Mouse (Mus musculus) CH12.LX (cell line): Measurements from ENCODE around the gene 4921517D22Rik. TPM values are rescaled to one million over a fixed set of nuclear protein-coding genes. Genes with fewer than 3 reads are reported as not detected.

Experiments
- DNase-seq: peaks from one replicate; pipeline ENCODE4 v3.0.0-alpha.2; 2013; ENCODE audit errors: extremely low read depth
- H3K27ac ChIP-seq: 2 replicates; pipeline ENCODE4 v1.5.1; 2012; ENCODE audit warnings: low read depth, mild to moderate bottlenecking, control low read depth, moderate library complexity; ENCODE audit not compliant: insufficient read depth
- H3K27me3 ChIP-seq: replicated peaks from 2 replicates; pipeline ENCODE3; 2012; ENCODE audit warnings: inconsistent platforms
- H3K36me3 ChIP-seq, 2 experiments: replicated peaks in 1 of 2; 2 replicates each; pipeline versions ENCODE3 to v1.6.1; 2012; ENCODE audit warnings: inconsistent platforms in 1 of 2, low read length in 1 of 2, mild to moderate bottlenecking in 1 of 2, mixed read lengths in 1 of 2, moderate library complexity in 1 of 2; ENCODE audit not compliant: control insufficient read depth in 1 of 2, insufficient read depth in 1 of 2
- H3K4me1 ChIP-seq, 2 experiments: 2 replicates each; pipeline ENCODE4 v1.6.1; 2012; ENCODE audit warnings: inconsistent platforms in 1 of 2, moderate library complexity in 1 of 2; ENCODE audit not compliant: insufficient read depth in 2 of 2, control insufficient read depth in 1 of 2
- H3K4me2 ChIP-seq: 2 replicates; pipeline ENCODE4 v1.6.1; 2012; ENCODE audit warnings: low read depth, mild to moderate bottlenecking, control low read depth; ENCODE audit not compliant: poor library complexity, insufficient read depth, severe bottlenecking
- H3K4me3 ChIP-seq, 3 experiments: fragments of 150-350 bp in 1 of 3; sonication (generic) in 1 of 3; replicated peaks in 1 of 3; 2 replicates each; pipeline versions ENCODE3 to v1.5.1; 2011 to 2012; ENCODE audit warnings: low read depth in 2 of 3, low read length in 2 of 3, mild to moderate bottlenecking in 2 of 3, moderate library complexity in 2 of 3, control low read depth in 1 of 3, improper control_type of control experiment in 1 of 3, inconsistent platforms in 1 of 3, mixed read lengths in 1 of 3; ENCODE audit not compliant: poor library complexity in 1 of 3
- H3K79me2 ChIP-seq: replicated peaks from 2 replicates; pipeline ENCODE4 v1.6.1; 2012; ENCODE audit warnings: mild to moderate bottlenecking, moderate library complexity; ENCODE audit not compliant: control insufficient read depth, poor library complexity, insufficient read depth, severe bottlenecking; ENCODE audit errors: extremely low read depth
- H3K9ac ChIP-seq: 2 replicates; pipeline ENCODE4 v1.6.1; 2012; ENCODE audit warnings: low read depth, mild to moderate bottlenecking, control low read depth, moderate library complexity; ENCODE audit not compliant: insufficient read depth
- H3K9me3 ChIP-seq: replicated peaks from 2 replicates; pipeline ENCODE3; 2012; ENCODE audit warnings: low read length, inconsistent platforms, mixed read lengths
- CHD2 ChIP-seq: IDR thresholded peaks from 2 replicates; pipeline ENCODE4 v1.6.1; 2011; ENCODE audit warnings: low read length, improper control_type of control experiment
- EP300 ChIP-seq: IDR thresholded peaks from 2 replicates; pipeline ENCODE4 v1.6.1; 2011; ENCODE audit warnings: low read length, improper control_type of control experiment
- ETS1 ChIP-seq: conservative IDR thresholded peaks from 2 replicates; pipeline ENCODE4 v1.6.1; 2012; ENCODE audit warnings: low read depth, mild to moderate bottlenecking, inconsistent platforms, low read length, improper control_type of control experiment, moderate library complexity
- GABPA ChIP-seq: IDR thresholded peaks from 2 replicates; pipeline ENCODE4 v1.6.1; 2012; ENCODE audit warnings: low read depth, low read length, improper control_type of control experiment, inconsistent platforms; ENCODE audit not compliant: insufficient replicate concordance
- HCFC1 ChIP-seq: IDR thresholded peaks from 2 replicates; pipeline ENCODE4 v1.6.1; 2012; ENCODE audit warnings: low read depth, mild to moderate bottlenecking, inconsistent platforms, low read length, improper control_type of control experiment
- IRF4 ChIP-seq: IDR thresholded peaks from 2 replicates; pipeline ENCODE4 v1.6.1; 2014; ENCODE audit warnings: low read depth, mild to moderate bottlenecking, inconsistent platforms, low read length, improper control_type of control experiment
- KAT2A ChIP-seq: IDR thresholded peaks from 2 replicates; pipeline ENCODE4 v1.6.1; 2012; ENCODE audit warnings: low read length, improper control_type of control experiment, inconsistent platforms; ENCODE audit not compliant: insufficient replicate concordance
- MAZ ChIP-seq: IDR thresholded peaks from 2 replicates; pipeline ENCODE4 v1.6.1; 2012; ENCODE audit warnings: low read depth, mild to moderate bottlenecking, inconsistent platforms, low read length, improper control_type of control experiment, moderate library complexity
- MXI1 ChIP-seq: IDR thresholded peaks from 2 replicates; pipeline ENCODE4 v1.6.1; 2011; ENCODE audit warnings: mild to moderate bottlenecking, low read depth, low read length, improper control_type of control experiment
- RAD21 ChIP-seq: IDR thresholded peaks from 2 replicates; pipeline ENCODE4 v1.6.1; 2011; ENCODE audit warnings: low read depth, mild to moderate bottlenecking, low read length, improper control_type of control experiment, moderate library complexity
- RCOR1 ChIP-seq: conservative IDR thresholded peaks from 2 replicates; pipeline ENCODE4 v1.6.1; 2012; ENCODE audit warnings: low read depth, mild to moderate bottlenecking, inconsistent platforms, low read length, improper control_type of control experiment
- SMC3 ChIP-seq: IDR thresholded peaks from 2 replicates; pipeline ENCODE4 v1.6.1; 2011; ENCODE audit warnings: low read depth, low read length, improper control_type of control experiment
- TCF12 ChIP-seq: IDR thresholded peaks from 2 replicates; pipeline ENCODE4 v1.6.1; 2014; ENCODE audit warnings: low read depth, mild to moderate bottlenecking, inconsistent platforms, low read length, improper control_type of control experiment
- USF2 ChIP-seq: conservative IDR thresholded peaks from 2 replicates; pipeline ENCODE4 v1.6.1; 2011; ENCODE audit warnings: low read depth, low read length, improper control_type of control experiment
- ZC3H11A ChIP-seq: IDR thresholded peaks from 2 replicates; pipeline ENCODE4 v1.6.1; 2012; ENCODE audit warnings: low read depth, mild to moderate bottlenecking, inconsistent platforms, low read length, improper control_type of control experiment
- ZKSCAN1 ChIP-seq: IDR thresholded peaks from 2 replicates; pipeline ENCODE4 v1.6.1; 2012; ENCODE audit warnings: low read depth, inconsistent platforms, low read length, improper control_type of control experiment, borderline replicate concordance
- ZMIZ1 ChIP-seq: IDR thresholded peaks from 2 replicates; pipeline ENCODE4 v1.6.1; 2012; ENCODE audit warnings: low read depth, mild to moderate bottlenecking, inconsistent platforms, low read length, improper control_type of control experiment
- dilution Hi-C: fragments of 300-500 bp; cut with MboI; formaldehyde crosslinking; loops from 2 replicates; pipeline ENCODE4 v1.14.3; 2020; ENCODE audit warnings: low sequenced_read_pairs; ENCODE audit not compliant: extremely low pct_unique_long_range_greater_than_20kb, extremely low pct_ligation_motif_present
- in situ Hi-C: fragments of 300-500 bp; cut with MboI; formaldehyde crosslinking; loops from 3 replicates; pipeline ENCODE4 v1.14.3; 2019; ENCODE audit warnings: low sequenced_read_pairs, low pct_ligation_motif_present, low pct_unique_long_range_greater_than_20kb, mixed read lengths
- polyA plus RNA-seq: library from polyadenylated mRNA; unstranded; fragments of >175 nt; gene quantifications from 2 replicates; pipeline ENCODE4 v1.2.1, GENCODE M21; 2012; ENCODE audit warnings: low read depth; ENCODE audit not compliant: insufficient read length
- total RNA-seq, 2 experiments: library from RNA; depleted of rRNA; stranded (reverse); fragments of 300-350 nt in 1 of 2; fragments of >200 nt in 1 of 2; gene quantifications; 2 replicates each; pipeline ENCODE4 v1.2.3; 2012 to 2014

The 4921517D22Rik gene
- total and polyA plus RNA-seq, 3 experiments, result not detected

- Histone ChIP-seq H3K4me2 (no peak overlapping the region), H3K9me3 (no peaks in the 10 kb centered on the region), H3K27me3 (peaks cover 15% of the 10 kb centered on the region), H3K9ac (no peak overlapping the region), H3K36me3 (no peaks in the 10 kb centered on the region), H3K4me3 (no peak overlapping the region), H3K4me1 (no peaks in the 10 kb centered on the region), H3K79me2 (no peaks in the 10 kb centered on the region), H3K27ac (no peak overlapping the region)
- TF ChIP-seq RCOR1, result no peak
- TF ChIP-seq KAT2A, result no peak
- no peak for TF ChIP-seq IRF4
- TF ChIP-seq USF2, result no peak
- no peak for TF ChIP-seq ZMIZ1
- TF ChIP-seq CHD2, result no peak
- TF ChIP-seq MXI1, result no peak
- TF ChIP-seq ETS1, result no peak
- TF ChIP-seq HCFC1, result no peak
- TF ChIP-seq MAZ, result no peak
- no peak for TF ChIP-seq GABPA
- TF ChIP-seq RAD21, result no peak
- DNase-seq, result no peak
- in situ Hi-C loops (no loop called here), dilution Hi-C loops (no loop called here)
Measured at GRCm38 (mm10) chr13:59699131-59699530, 5.2 kb upstream of the 4921517D22Rik start.

GRCm38 (mm10) chr13:59695781-59696180 is 1.9 kb upstream of the 4921517D22Rik start:
- in situ Hi-C loops, result no loop called here
- Histone ChIP-seq H3K36me3 (no peaks in the 10 kb centered on the region), H3K79me2 (no peaks in the 10 kb centered on the region), H3K9ac (no peak overlapping the region), H3K27me3 (no peaks in the 10 kb centered on the region), H3K4me2 (no peak overlapping the region), H3K27ac (no peak overlapping the region), H3K4me1 (no peaks in the 10 kb centered on the region), H3K4me3 (no peak overlapping the region), H3K9me3 (peaks cover 3% of the 10 kb centered on the region)
- no peak for DNase-seq
- TF ChIP-seq SMC3 (no peak), TCF12 (no peak), ZKSCAN1 (no peak), RAD21 (no peak), IRF4 (no peak), EP300 (no peak), ZC3H11A (no peak), GABPA (no peak)
- dilution Hi-C loops, result no loop called here
